Mouse (Mus musculus): ENCODE data around the gene Zfx.

GRCm38 (mm10) chrX:94138256-94138655, 14.8 kb upstream of the Zfx start:
- TF ChIP-seq CTCF (IDR thresholded peaks at IDR 0.05; ENCODE audit: low read depth, low read length): no peak
- TF ChIP-seq POLR2A (IDR thresholded peaks at IDR 0.05; ENCODE audit: borderline replicate concordance, low read depth, low read length): no peak

Measured in bone marrow macrophage, adult 2 months (primary cell).